Mouse (Mus musculus): ENCODE measurements around the gene Carmil1.

Gene Carmil1

DNA sequence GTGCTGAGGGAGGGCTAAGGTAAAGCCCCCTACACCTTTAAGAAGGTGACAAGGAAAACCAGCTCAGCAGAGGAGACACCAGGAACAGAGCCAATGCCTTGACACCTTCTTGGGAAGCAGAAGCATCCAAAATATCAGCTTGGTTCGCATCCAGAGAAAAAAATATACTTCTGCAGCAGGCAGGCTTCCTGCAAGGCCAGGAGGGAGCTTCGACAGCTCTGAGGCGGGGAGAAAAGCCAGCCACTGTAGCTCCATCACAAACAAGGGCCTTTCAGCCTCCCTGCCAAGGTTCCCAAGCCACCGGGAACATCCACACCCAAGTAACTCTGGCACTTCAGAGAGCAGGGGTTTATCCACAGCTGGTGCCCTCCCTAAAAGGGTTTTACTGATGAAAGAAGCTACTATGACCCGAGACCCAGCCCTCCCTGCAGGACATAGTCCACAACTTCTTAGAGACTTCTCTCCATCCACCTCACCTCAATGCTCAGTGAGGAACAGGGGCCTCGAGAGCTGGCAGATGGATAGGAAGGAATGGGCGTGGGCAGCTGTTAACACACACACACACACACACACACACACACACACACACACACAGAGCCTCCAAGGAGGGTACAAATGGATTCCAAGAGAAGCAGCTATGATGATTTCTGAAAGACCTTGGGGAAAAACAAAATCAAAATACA is 80.6 kb downstream of the Carmil1 start:
- DNase-seq, result no peak

DNA sequence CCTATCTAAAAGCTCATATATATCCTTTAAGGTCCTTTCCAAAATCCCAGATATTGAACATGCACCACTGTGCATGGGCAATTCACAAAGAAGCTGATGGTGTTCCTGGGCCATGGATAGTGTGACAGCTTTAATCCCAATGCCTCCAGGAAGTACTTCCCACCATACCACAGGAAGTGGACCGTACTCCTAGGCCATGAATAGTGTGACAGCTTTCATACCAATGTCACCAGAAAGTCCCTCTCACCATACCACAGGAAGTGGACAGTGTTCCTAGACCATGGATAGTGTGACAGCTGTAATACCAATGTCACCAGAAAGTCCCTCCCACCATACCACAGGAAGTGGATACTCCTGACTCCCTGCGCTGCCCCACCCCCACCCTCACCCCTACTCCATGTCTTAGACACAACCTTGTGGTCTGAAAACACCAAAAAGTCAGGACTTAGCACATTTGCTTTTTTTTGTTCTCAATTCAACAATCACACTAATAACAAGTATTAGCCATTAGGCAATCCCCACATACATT is 82.1 kb downstream of the Carmil1 start:
- DNase-seq, result no peak

DNA sequence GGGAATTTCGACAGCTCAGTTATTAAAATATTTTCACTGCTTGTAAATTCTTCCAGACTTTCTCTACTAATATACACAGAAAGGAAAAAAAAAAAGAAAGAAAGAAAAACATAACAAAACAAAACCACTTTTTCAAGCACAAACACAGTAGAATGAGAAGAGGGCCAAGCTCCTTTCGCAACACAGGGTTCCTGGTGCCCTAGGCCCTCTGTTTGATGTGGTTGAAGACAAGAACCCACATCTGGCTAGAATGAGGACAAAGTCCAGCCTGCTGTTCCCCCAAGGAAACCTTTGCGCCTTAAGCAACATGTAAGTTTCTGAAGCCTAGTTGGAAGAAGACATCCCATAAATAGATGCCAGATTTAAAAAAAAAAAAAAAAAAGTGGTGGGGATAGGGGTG is 85.2 kb downstream of the Carmil1 start:
- no peak for DNase-seq

DNA sequence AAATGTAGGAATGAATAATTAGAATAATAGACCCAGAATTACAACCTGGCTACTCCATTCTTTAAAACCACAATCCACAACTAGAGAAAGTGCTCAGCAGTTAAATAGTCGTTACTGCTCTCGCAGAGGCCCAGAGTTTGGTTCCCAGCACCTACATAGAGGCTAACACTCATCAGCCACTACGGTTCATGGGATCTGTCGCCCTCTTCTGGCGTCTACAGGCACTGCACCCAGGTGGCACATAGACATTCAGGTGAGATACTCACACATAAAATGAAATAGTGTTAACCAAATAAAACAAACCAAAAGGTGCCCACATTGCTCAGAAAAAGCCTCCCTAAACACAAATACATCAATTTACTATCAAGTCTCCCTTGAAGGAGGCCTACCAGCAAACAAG is 86.6 kb downstream of the Carmil1 start:
- DNase-seq, result no peak

DNA sequence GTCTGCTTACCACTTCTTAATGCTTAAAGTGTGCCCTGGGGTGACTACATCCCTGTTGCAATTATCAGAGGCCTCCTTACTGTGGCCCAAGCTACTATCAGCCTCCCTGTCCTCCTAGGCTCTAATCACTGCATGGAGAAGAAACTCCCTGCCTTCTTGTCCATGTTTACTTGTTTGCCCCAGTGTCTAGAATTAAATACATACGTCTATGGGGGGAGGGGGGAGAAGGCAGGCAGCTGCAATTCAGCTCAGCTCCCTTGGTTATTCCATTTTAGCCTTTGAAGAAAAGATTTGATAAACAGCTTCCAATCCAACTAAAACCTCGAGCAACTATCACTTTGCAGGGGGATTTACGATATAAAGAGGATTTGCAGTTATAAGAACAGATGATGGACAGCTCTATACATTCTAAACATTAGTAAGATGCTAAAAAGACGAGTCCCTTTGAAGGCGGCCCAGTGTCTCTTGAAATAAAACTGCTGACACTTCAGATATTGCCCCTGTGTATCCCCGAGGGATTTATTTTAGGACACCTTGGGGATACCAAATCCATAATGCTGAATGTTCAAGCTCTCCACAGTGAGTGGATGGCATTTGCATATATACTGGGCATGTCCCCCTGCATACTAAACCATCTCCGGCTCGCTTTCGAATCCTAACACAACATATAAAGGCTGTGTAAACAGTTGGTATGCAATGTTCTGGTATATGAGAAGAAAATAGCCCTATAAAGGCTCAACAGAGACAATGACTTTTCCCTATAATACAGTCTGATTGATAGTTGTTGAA is 89.5 kb downstream of the Carmil1 start:
- DNase-seq, result no peak

DNA sequence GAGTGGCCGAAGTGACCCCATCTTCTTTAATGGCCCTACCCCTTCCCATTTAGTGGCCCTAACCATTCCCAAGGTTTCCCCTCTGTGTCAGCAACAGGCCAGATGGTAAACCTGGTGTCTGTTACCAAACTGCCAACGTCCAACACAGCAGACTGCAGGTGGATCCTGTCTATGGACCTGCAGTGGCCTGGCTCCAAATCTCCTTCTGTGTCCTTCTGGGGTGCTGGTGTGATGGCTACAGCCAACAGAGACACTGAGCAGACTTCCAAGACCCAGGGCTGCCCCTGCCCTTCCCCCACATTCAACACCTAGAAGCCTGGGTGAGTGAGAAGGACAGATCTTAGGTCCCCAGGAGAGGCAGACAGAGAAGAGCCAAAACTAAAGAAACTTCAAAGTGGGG is 93.6 kb downstream of the Carmil1 start:
- DNase-seq, result peak; percentile 48 to 54

DNA sequence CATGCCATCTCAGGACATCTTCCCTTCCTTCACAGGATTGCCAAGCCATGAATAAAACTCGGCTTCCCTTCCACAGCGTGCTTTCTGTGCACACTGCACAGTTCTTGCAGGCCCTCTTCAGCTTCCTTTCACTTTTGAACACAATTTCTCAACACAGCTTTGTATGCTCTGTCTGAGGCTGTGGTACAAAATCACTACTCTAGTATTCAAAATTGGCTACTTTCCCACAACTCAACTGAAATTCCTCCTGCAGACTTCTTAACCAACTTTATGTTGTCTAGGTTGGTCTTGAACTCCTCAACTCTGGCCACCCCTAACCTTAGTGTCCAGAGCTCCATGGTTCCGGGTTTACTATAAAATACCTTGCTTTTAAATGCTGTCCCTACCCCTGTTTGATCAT is 95.0 kb downstream of the Carmil1 start:
- DNase-seq, result no peak

DNA sequence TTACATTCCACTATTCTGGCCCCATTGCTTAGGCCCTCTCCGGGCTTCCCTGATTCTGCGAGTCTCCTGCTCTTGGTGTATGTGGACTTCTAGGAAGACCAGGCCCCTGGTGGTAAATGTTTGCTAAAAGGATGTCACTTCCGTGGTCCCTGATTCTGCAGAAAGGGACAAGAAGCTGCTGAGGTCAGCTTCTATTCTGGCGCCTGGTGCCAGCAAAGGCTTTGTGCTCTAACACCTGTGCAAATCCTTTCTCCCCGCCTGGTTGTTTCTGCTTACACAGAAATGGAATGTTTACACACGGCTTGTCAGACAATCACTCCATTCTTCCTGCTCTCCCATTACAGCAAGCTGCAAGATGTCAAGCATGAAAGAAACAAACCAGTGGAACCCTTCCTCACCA is 97.7 kb downstream of the Carmil1 start:
- DNase-seq, result no peak

DNA sequence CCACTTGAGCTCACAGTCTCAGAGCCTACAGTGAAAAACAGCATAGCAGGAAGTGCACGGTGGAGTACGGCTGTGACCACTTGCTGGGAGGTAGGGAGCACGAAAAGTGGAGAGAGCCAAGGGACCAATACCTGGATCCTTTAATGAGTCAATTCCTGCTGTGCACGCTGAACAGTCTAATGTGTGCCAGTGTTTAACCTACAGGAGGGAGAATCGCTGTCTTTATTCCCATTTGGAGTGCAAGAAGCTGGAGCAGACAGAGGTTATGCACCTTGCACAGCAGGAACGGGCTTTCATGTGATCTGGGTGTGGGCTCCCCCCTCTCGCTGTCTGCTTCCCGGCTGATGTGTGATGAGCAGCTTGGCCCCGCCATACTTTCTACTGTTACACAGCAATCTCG is 101.1 kb downstream of the Carmil1 start:
- no peak for DNase-seq

DNA sequence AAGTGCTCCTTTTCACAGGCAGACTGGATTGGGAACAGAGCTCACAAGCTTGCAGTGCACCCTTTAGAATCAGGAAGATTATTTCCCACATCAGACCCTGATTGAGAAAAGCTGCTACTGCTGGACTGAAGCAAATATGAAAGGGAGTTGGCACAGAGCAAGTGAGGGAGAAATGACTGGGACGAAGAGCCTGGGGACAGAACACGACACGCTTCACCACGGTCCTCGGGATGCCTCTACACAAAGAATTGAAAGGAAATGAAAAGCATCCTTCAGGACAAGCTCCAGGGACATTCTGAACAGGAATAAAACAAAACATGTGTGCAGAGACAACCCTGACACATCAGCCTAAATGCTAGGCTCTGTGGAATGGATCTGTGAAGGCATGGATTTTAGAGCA is 103.0 kb downstream of the Carmil1 start:
- DNase-seq, result no peak

DNA sequence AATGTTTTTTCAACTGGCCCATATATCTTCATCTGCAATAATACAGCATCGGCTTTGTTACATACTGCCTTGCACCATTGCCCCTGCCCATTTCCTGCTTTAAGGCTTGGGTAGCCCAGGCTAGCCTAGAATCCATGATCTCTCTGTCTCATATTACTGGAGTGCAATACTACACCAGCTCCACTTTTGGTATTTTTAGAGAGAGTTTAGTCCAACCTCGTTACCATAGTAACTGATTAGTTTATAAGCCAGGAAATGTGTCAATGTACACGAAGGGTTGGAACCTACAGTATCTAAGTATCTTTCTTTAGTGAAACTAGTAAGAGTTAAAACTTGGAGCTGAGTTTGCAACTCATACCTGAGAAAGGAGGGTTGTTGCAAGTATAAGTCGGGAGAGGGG is 103.8 kb downstream of the Carmil1 start:
- no peak for DNase-seq

DNA sequence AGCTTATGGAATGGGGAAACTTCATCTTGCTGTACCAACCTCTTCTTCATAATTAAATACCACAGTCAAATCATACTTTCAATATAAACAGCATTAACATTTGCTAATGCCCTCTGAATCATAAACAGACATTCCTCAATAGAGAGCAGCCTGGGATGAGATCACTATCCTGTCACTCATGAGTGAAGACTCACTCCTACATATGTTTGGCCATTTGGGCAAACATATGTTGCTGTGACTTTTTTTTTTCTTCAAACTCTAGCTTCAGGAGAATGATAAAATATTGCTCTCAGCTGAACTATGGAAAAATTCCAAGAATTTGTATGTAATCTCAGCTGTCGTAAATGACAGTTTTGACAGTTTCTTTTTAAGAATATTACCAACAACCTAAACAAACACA is 110.9 kb downstream of the Carmil1 start:
- no peak for DNase-seq

DNA sequence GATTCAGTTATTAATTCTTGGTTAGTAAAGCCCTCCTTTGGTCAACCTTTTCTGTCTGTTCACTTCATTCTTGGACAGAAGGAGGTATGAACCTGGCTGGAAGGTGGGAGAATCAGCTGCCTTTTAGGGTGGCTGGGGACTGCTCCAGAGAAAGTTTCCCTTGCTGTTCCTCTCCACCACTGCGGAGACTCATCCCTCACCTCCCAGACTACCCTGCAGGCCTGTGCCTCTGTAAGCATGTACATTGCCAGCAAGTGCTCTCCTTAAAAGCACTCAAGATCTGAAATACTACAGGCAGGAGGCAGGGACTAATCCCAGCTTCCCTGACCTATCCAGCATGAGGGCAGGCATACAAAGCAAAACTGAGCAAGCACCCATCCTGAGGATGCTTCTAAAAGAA is 117.2 kb downstream of the Carmil1 start:
- DNase-seq, result no peak

DNA sequence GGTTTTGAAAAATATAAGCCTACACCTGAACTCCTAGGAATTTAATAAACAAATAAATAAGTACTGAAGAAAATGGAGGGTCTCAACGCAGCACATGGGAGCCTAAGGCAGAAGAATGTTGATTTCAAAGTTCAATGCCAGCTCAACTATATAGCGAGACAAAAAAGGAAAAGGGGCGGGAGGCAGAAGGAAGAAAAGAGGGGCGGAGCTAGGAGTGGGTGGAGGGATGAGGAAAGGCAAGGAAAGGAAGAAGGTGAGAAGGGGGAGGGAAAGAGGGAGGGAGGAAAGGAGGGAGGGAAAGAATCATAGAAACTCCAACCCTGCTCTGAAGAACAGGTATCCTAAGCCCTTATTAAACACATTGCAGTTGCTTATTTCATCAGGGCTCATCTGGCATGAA is 119.5 kb downstream of the Carmil1 start:
- DNase-seq, result no peak

DNA sequence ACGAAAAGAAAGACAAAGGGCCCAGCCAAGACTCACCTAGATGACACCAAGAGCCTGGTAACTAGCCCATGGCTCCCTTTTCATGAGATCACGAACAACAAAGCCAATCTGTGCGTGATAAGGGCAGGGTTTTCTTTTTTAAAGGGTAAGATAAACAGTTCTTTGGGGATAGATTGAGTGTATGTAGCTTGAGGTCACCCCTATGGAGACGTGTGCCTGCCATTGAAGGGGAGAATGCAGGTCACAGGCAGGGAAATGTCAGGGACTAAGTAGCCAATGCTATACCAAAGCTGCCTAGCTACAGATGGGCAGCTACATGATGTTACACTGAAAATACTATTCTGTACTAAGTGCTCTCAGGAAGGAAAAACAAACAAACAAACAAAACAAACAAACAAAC is 120.6 kb downstream of the Carmil1 start:
- no peak for DNase-seq

DNA sequence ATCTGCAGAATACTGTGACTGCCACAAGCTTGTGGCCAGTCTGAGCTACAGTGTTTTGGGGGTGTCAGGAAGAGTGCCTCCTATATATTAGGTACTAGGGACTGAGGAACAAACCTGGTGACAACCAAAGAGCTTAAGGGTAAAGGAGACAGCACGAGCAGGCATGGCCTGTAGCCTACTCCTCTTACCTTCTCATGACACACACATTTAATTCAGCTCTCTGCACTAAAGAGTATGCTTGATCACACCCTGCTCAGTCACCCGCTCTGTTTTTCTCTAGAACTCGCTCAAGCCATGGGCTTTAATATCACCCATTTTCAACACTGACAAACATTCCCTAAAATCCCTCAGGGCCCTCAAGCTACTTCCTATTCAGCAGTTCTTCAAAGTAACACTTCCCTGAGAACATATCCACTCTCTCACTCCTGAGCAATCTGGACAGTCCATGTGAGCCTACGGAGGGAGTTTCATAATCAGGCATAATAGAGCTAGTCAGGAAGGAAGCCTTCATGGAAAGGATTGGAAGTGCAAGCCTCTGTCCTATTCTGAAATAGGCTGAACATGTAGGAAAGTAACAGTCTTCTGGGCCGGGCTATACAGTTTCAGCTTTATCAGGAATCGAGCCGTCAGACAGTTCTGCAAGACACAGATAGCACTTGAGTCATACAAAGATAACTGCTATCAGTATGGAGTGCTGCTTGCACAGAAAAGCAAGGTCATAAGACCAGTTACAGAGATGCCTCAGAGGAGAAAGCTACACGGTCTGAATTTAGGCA is 121.2 kb downstream of the Carmil1 start:
- no peak for DNase-seq

DNA sequence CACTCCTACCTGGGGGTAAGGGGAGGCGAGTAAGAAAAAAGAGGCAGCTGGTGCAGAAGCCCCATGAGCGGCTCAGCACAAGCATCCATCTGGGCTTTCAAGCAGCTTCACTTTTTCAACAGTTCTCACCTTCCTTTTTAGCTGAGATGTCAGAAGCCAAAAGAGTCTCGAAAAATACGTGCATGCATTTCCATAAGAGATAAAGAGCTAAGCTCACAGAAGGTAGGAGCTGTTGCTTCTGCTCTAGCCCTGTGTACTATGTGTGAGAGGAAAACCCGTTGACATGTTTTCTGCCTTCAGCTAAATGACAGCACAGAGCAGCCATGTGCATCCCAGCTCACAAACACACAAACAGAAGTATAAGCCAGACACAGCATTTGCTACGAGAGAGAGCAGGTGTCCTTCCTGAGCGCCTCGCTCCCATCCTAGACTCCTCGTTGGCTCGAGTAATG is 123.0 kb downstream of the Carmil1 start:
- no peak for DNase-seq

DNA sequence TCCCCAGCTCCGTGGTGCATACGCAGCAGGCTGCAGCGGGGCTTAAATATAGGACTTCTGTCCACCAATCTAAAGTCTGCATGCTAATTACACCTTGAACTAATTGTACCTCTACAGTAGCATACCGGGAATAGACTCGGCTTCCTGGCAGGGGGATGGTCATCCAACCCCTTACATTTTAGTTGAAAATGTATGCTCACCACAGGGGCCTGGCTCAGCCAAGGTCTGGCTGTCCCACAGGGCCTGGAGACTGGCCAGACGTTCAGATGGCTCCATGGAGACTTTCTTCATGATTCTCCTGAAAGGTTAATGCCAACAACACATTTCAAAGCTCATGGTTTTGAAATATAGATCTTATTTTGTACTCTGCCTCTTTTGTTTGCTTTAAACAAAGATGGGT is 125.4 kb downstream of the Carmil1 start:
- DNase-seq, result peak; percentile 75 to 78

DNA sequence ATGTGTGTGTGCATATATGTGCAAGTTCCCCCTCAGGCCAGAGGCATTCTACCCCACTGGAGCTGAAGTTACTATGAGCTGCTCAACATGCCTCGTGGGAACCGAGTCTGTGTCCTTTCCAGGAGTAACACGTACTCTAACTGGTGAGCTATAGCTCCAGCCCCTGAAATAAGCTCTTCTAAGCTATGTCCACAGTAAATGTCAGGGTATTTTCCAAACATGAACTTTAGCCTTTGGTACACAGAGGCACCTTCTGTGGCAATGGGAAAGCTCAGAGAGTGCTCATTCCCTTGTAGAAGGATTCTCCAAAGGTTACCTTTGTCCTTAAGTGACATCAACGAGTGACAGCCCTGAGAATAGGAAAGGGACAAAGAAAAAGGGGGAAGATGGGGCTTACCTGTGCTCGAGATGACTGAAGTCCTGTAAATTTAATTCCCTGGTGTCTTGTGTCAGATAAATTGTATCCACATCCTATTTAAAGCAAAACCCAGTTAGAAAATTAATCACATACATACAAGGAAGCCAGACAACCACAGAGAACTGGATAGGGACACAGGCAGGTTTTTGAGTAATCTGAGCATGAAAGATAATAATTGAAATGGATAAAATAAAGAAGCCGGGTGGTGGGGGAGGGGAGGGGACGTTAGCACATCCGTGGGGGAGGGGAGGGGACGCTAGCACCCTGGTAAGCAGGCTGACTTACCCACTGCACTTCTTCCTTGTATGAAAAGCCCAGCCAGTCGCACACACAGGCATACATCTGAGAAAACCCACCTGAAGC is 126.1 kb downstream of the Carmil1 start:
- no peak for DNase-seq

DNA sequence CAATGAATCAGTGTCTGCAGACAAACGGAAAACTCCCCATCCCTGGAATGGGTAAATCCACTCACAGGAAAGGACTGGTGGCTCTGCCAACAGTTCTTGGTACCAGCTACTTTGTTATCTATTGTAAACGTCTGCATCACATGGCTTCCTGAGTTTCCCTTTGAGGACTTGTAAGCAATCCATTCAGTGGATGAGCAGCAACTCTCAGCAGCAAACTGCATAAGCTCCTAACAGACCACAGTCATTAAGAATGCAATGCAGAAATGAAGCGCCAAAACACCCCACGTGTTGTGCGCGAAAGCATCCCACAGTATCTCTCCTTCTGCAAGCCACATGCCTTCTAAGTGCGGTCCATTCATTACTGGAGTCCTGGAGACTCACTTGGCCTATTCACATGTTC is 128.0 kb downstream of the Carmil1 start:
- no peak for DNase-seq

DNA sequence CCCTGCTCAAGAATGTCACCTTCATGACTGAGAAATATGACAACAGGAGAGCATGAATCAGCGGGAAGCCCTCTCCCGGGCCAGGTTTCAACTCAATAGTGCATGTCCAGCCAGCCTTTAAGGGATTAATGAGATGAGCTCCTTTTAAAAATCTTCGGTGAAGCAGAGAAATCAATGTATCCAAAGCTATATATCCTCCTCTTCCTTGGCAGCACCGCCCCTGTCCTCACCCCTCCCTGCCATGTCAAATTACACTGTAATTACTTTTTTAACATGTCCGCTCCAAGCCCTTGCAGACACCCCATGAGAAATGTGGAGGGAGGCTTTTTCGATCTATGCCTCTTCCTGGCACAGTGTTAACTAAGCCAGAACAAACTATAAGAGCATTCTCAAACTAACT is 129.3 kb downstream of the Carmil1 start:
- no peak for DNase-seq

DNA sequence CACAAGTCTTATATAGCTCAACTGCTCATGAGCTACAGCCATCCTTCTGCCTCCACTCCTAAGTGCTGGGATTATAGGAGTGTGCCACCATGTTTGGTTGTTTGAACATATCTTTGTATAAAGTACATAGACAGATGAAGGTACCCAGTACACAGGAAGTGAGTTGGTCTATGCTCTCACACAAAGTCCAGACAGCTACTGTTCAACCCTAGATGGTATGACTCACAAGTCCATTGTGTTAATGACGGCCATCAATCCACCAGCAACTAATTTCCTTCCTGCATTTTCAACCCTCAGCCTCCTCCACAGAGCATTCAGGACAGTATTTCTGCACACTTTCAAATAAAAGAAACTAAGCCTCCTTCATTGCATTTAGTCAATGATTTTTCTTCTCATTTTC is 132.0 kb downstream of the Carmil1 start:
- DNase-seq, result no peak

DNA sequence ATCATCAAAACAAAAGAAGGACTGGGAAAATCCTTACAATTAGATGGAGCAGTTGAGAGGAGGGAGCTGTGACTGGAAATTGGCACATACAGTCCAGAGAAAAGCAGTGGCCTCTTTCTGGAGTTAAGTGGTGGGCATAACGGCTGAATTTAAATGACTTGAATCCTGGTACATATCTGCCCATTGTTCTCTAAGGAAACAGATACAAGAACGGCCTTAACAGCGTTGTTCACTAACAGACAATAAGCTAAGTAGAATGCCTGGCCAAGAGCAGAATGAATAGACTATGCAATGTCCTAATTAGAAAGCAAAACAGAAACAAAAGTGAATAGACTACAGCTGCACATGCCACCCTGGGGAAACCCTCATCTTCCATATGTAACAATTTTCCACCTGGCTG is 133.6 kb downstream of the Carmil1 start:
- DNase-seq, result no peak

Data from cerebellum, postnatal 36 days (tissue).